Mouse (Mus musculus) neural tube, embryonic 12.5 days (tissue): ENCODE data around the gene Ahctf1. TPM values are rescaled to one million over a fixed set of nuclear protein-coding genes. Genes with fewer than 3 reads are reported as not detected.

Experiments used
- polyA plus RNA-seq: library from polyadenylated mRNA; unstranded; fragments of >200 nt; fragmentation: Nextera tagmentation; extraction: Ambion mirVana; gene quantifications from 2 replicates; pipeline ENCODE4 v1.2.1, GENCODE M21; 2016

Gene Ahctf1
- polyA plus RNA-seq, 1 experiment from 2014 or later: 25.4 TPM

Other genes with a start within 250 kb of the Ahctf1 start
- gene Sccpdh, start 135.5 kb downstream of the Ahctf1 start, polyA plus RNA-seq: 121 and 124 TPM in 2 replicates
- gene Kif28, start 58.4 kb downstream of the Ahctf1 start, polyA plus RNA-seq: 0.06 TPM in 1 of 2 replicates, not detected in the other
- gene Gm10518, start 304 bp downstream of the Ahctf1 start, polyA plus RNA-seq: 0.18 TPM in 1 of 2 replicates, not detected in the other
- 17.8 and 19.1 TPM in 2 replicates for gene Cdc42bpa, start 156.8 kb upstream of the Ahctf1 start, polyA plus RNA-seq